ENCODE assay signal across 10 mouse cellular contexts in genomic region chr11:116446308-116446887, GRCm38 (mm10). TPM values are rescaled to one million over a fixed set of nuclear protein-coding genes. Genes with fewer than 3 reads are reported as not detected.
DNase-seq lines count a peak whose midpoint lies in the region; ATAC-seq and TF ChIP-seq lines count a peak whose summit lies in the region.
"Had no signal": no experiment of that assay in that cellular context is flagged by ENCODE, and none has a peak within 500 bp of the region (broad histone marks: within the 10 kb centered on the region; RNA-seq: fewer than 3 reads in every experiment).

No protein-coding gene starts in this region.

- 0 out of 2 replicates have a peak overlapping the region, but pooled peaks have one; percentile 8 for H3K9ac ChIP-seq in kidney, embryonic 16.5 days (replicated peaks; ENCODE audit: low read length)
- H3K9ac ChIP-seq in embryonic facial prominence, embryonic 11.5 days (replicated peaks; ENCODE audit: low read length) = no peak overlapping the region
- H3K9ac ChIP-seq in hindbrain, embryonic 12.5 days = no peak overlapping the region
- H3K9ac ChIP-seq in liver, postnatal 0 days (replicated peaks) = no peak overlapping the region

- WGBS in kidney, embryonic 16.5 days = 14% methylated on average over 19 of the region's 19 CpGs
- WGBS in kidney, adult 2 months = 12% methylated on average over 19 of the region's 19 CpGs
- 15% methylated on average over 19 of the region's 19 CpGs for WGBS in embryonic facial prominence, embryonic 11.5 days
- 15% methylated on average over 19 of the region's 19 CpGs for WGBS in hindbrain, embryonic 12.5 days
- WGBS in liver, postnatal 0 days (ENCODE audit: insufficient replicate concordance) = 14% methylated on average over 19 of the region's 19 CpGs

- TF ChIP-seq POLR2A in kidney, adult 2 months (IDR thresholded peaks at IDR 0.05; ENCODE audit: low read depth, low read length) = no peak

- intact Hi-C loops in heart, postnatal 25 days (cut with DNase I) = loop anchor here (1.0 to 5.0 kb wide), 3 partner anchors 59 to 219 kb away; no protein-coding TSS in a partner anchor

- no peak for DNase-seq in kidney, adult 2 months
- no peak for DNase-seq in embryonic facial prominence, embryonic 11.5 days (ENCODE audit: low spot score)
- no peak for DNase-seq in liver, postnatal 0 days
- DNase-seq in left cerebral cortex, adult 9 months (ENCODE audit: low spot score in 2 of 2) = no peak
- DNase-seq in Muller cell, postnatal 12 days (ENCODE audit: inconsistent ontology term) = no peak
- no peak for DNase-seq in heart, postnatal 25 days (ENCODE audit: low spot score)

- H3K27ac ChIP-seq in kidney, embryonic 16.5 days (ENCODE audit: low read length) = no peak overlapping the region
- no peak overlapping the region for H3K27ac ChIP-seq in kidney, adult 2 months (ENCODE audit: insufficient read depth, low read depth, low read length)
- H3K27ac ChIP-seq in embryonic facial prominence, embryonic 11.5 days (replicated peaks; ENCODE audit: low read depth, low read length) = no peak overlapping the region
- no peak overlapping the region for H3K27ac ChIP-seq in hindbrain, embryonic 12.5 days
- no peak overlapping the region for H3K27ac ChIP-seq in liver, postnatal 0 days (ENCODE audit: low read depth)

- ATAC-seq in kidney, embryonic 16.5 days (ENCODE audit: low FRiP score, low TSS enrichment) = peak; percentile 29; the same call in 1 of the 2 replicates
- peak; percentile 31; the same call in 1 of the 2 replicates for ATAC-seq in embryonic facial prominence, embryonic 11.5 days (replicated peaks; ENCODE audit: insufficient number of reproducible peaks, low FRiP score, low TSS enrichment, low read depth)
- peak; percentile 6; the same call in 1 of the 2 replicates for ATAC-seq in hindbrain, embryonic 12.5 days (ENCODE audit: low FRiP score)
- ATAC-seq in liver, postnatal 0 days = peak; percentile 21

- H3K36me3 ChIP-seq in kidney, embryonic 16.5 days (ENCODE audit: insufficient read depth, low read length) = no peaks in the 10 kb centered on the region
- H3K36me3 ChIP-seq in kidney, adult 2 months (ENCODE audit: control insufficient read depth, insufficient read depth, low read length) = no peaks in the 10 kb centered on the region
- H3K36me3 ChIP-seq in embryonic facial prominence, embryonic 11.5 days (replicated peaks; ENCODE audit: control insufficient read depth, insufficient read depth, low read depth, low read length) = no peaks in the 10 kb centered on the region
- H3K36me3 ChIP-seq in hindbrain, embryonic 12.5 days = no peaks in the 10 kb centered on the region
- no peaks in the 10 kb centered on the region for H3K36me3 ChIP-seq in liver, postnatal 0 days (replicated peaks; ENCODE audit: insufficient read depth, low read length)

- H3K9me3 ChIP-seq in kidney, embryonic 16.5 days (ENCODE audit: low read length) = no peaks in the 10 kb centered on the region; the same call in 1 of the 2 replicates
- no peaks in the 10 kb centered on the region for H3K9me3 ChIP-seq in embryonic facial prominence, embryonic 11.5 days (replicated peaks; ENCODE audit: control insufficient read depth, low read length)
- H3K9me3 ChIP-seq in hindbrain, embryonic 12.5 days (replicated peaks) = no peaks in the 10 kb centered on the region
- H3K9me3 ChIP-seq in liver, postnatal 0 days (ENCODE audit: low read length) = no peaks in the 10 kb centered on the region

- 0 out of 2 replicates have a peak, but pooled peaks cover 7% of the 10 kb centered on the region for H3K27me3 ChIP-seq in kidney, embryonic 16.5 days (ENCODE audit: insufficient read depth, low read length)
- no peaks in the 10 kb centered on the region for H3K27me3 ChIP-seq in kidney, adult 2 months (replicated peaks; ENCODE audit: control insufficient read depth, insufficient read depth, low read length)
- H3K27me3 ChIP-seq in embryonic facial prominence, embryonic 11.5 days (ENCODE audit: control insufficient read depth, insufficient read depth, low read length) = peaks cover 6% of the 10 kb centered on the region
- H3K27me3 ChIP-seq in hindbrain, embryonic 12.5 days = peaks cover 28% of the 10 kb centered on the region
- H3K27me3 ChIP-seq in liver, postnatal 0 days (ENCODE audit: insufficient read depth, low read length) = peaks cover 8% of the 10 kb centered on the region; the same call in 1 of the 2 replicates

- no peak for TF ChIP-seq EP300 in liver, postnatal 0 days (IDR thresholded peaks at IDR 0.05; ENCODE audit: low read depth)

- peaks cover 12% of the 10 kb centered on the region for H3K4me1 ChIP-seq in kidney, embryonic 16.5 days (ENCODE audit: insufficient read depth, low read length)
- 0 out of 2 replicates have a peak, but pooled peaks cover 3% of the 10 kb centered on the region for H3K4me1 ChIP-seq in kidney, adult 2 months (ENCODE audit: control insufficient read depth, insufficient read depth, low read length)
- peaks cover 4% of the 10 kb centered on the region; the same call in 1 of the 2 replicates for H3K4me1 ChIP-seq in embryonic facial prominence, embryonic 11.5 days (ENCODE audit: control insufficient read depth, insufficient read depth, low read length)
- peaks cover 8% of the 10 kb centered on the region for H3K4me1 ChIP-seq in hindbrain, embryonic 12.5 days
- 0 out of 2 replicates have a peak, but pooled peaks cover 2% of the 10 kb centered on the region for H3K4me1 ChIP-seq in liver, postnatal 0 days (ENCODE audit: insufficient read depth)

- H3K4me3 ChIP-seq in kidney, embryonic 16.5 days (ENCODE audit: low read length) = no peak overlapping the region
- no peak overlapping the region for H3K4me3 ChIP-seq in kidney, adult 2 months (ENCODE audit: insufficient read depth, low read depth, low read length)
- no peak overlapping the region for H3K4me3 ChIP-seq in embryonic facial prominence, embryonic 11.5 days (ENCODE audit: low read depth, low read length)
- H3K4me3 ChIP-seq in hindbrain, embryonic 12.5 days = no peak overlapping the region
- H3K4me3 ChIP-seq in liver, postnatal 0 days (ENCODE audit: low read depth, low read length) = no peak overlapping the region

- TF ChIP-seq CTCF in kidney, adult 2 months (conservative IDR thresholded peaks at IDR 0.05; ENCODE audit: insufficient read depth, insufficient read length, low read depth, low read length) = no peak
- no peak for TF ChIP-seq CTCF in liver, postnatal 0 days (IDR thresholded peaks at IDR 0.05; ENCODE audit: low read depth)

- peak overlapping the region; percentile 33 for H3K4me2 ChIP-seq in kidney, embryonic 16.5 days (replicated peaks; ENCODE audit: low read depth, low read length)
- no peak overlapping the region for H3K4me2 ChIP-seq in embryonic facial prominence, embryonic 11.5 days (ENCODE audit: low read depth, low read length)
- no peak overlapping the region for H3K4me2 ChIP-seq in hindbrain, embryonic 12.5 days (replicated peaks)
- no peak overlapping the region for H3K4me2 ChIP-seq in liver, postnatal 0 days (ENCODE audit: low read depth, low read length)

RNA-seq across cellular contexts. Expression of gene Ubald2, which starts 12.5 kb away (rescaled TPM):
- polyA plus RNA-seq in kidney, embryonic 16.5 days (2015; fragmentation: Nextera tagmentation; extraction: Ambion mirVana) = 51.2 and 51.4 TPM in 2 replicates
- 195 and 211 TPM in 2 replicates for polyA plus RNA-seq in kidney, adult 2 months (2012; rRNA removed)
- polyA plus RNA-seq in embryonic facial prominence, embryonic 11.5 days (2014; fragmentation: Nextera tagmentation; extraction: Ambion mirVana) = 63.6 and 68.4 TPM in 2 replicates
- 46.6 and 50.6 TPM in 2 replicates for polyA plus RNA-seq in hindbrain, embryonic 12.5 days (2016; fragmentation: Nextera tagmentation; extraction: Ambion mirVana)
- polyA plus RNA-seq in liver, postnatal 0 days (2015; fragmentation: Nextera tagmentation; extraction: Ambion mirVana) = 29.2 and 29.8 TPM in 2 replicates
- total RNA-seq in heart, postnatal 25 days (2021) = 10 to 100 TPM; 36.7 to 37.9 TPM

RNA-seq across cellular contexts. Expression of gene Qrich2, which starts 19.6 kb away (rescaled TPM):
- polyA plus RNA-seq in kidney, embryonic 16.5 days (2015; fragmentation: Nextera tagmentation; extraction: Ambion mirVana) = 0.15 and 0.32 TPM in 2 replicates
- 0.08 and 0.24 TPM in 2 replicates for polyA plus RNA-seq in kidney, adult 2 months (2012; rRNA removed)
- 0.31 TPM in 1 of 2 replicates, not detected in the other for polyA plus RNA-seq in embryonic facial prominence, embryonic 11.5 days (2014; fragmentation: Nextera tagmentation; extraction: Ambion mirVana)
- 0.18 and 0.39 TPM in 2 replicates for polyA plus RNA-seq in hindbrain, embryonic 12.5 days (2016; fragmentation: Nextera tagmentation; extraction: Ambion mirVana)
- polyA plus RNA-seq in liver, postnatal 0 days (2015; fragmentation: Nextera tagmentation; extraction: Ambion mirVana) = 0.06 TPM in 1 of 2 replicates, not detected in the other
- total RNA-seq in heart, postnatal 25 days (2021) = not detected
- total RNA-seq: adrenal gland, adult 2 months; left cerebral cortex, postnatal 25 days had no signal

RNA-seq across cellular contexts. Expression of gene Rnf157, which starts 33.6 kb away (rescaled TPM):
- 6.1 and 6.8 TPM in 2 replicates for polyA plus RNA-seq in kidney, embryonic 16.5 days (2015; fragmentation: Nextera tagmentation; extraction: Ambion mirVana)
- polyA plus RNA-seq in kidney, adult 2 months (2012; rRNA removed) = 2.5 and 2.9 TPM in 2 replicates
- 15.8 and 15.9 TPM in 2 replicates for polyA plus RNA-seq in embryonic facial prominence, embryonic 11.5 days (2014; fragmentation: Nextera tagmentation; extraction: Ambion mirVana)
- polyA plus RNA-seq in hindbrain, embryonic 12.5 days (2016; fragmentation: Nextera tagmentation; extraction: Ambion mirVana) = 44.8 and 47.2 TPM in 2 replicates
- polyA plus RNA-seq in liver, postnatal 0 days (2015; fragmentation: Nextera tagmentation; extraction: Ambion mirVana) = 1.5 and 2.2 TPM in 2 replicates
- total RNA-seq in heart, postnatal 25 days (2021) = 1 to 10 TPM; 3.9 to 4.1 TPM

RNA-seq across cellular contexts. Expression of gene Prpsap1, which starts 47.6 kb away (rescaled TPM):
- polyA plus RNA-seq in kidney, embryonic 16.5 days (2015; fragmentation: Nextera tagmentation; extraction: Ambion mirVana) = 217 and 226 TPM in 2 replicates
- polyA plus RNA-seq in kidney, adult 2 months (2012; rRNA removed) = 87.5 and 91.1 TPM in 2 replicates
- 171 and 182 TPM in 2 replicates for polyA plus RNA-seq in embryonic facial prominence, embryonic 11.5 days (2014; fragmentation: Nextera tagmentation; extraction: Ambion mirVana)
- 164 and 179 TPM in 2 replicates for polyA plus RNA-seq in hindbrain, embryonic 12.5 days (2016; fragmentation: Nextera tagmentation; extraction: Ambion mirVana)
- 64.4 and 67.4 TPM in 2 replicates for polyA plus RNA-seq in liver, postnatal 0 days (2015; fragmentation: Nextera tagmentation; extraction: Ambion mirVana)
- total RNA-seq in heart, postnatal 25 days (2021) = 10 to 100 TPM; 33.2 to 35.1 TPM
